Mouse (Mus musculus) liver, embryonic 14.5 days (tissue): ENCODE measurements around the gene Tacc2.

ENCODE experiments used
- CTCF ChIP-seq: IDR thresholded peaks from 2 replicates; pipeline ENCODE4 v1.5.1; 2016; ENCODE audit warnings: antibody characterized with exemption, low read depth, control low read depth
- EP300 ChIP-seq: IDR thresholded peaks from 2 replicates; pipeline ENCODE4 v1.6.1; 2016; ENCODE audit warnings: antibody characterized with exemption, low read depth

DNA sequence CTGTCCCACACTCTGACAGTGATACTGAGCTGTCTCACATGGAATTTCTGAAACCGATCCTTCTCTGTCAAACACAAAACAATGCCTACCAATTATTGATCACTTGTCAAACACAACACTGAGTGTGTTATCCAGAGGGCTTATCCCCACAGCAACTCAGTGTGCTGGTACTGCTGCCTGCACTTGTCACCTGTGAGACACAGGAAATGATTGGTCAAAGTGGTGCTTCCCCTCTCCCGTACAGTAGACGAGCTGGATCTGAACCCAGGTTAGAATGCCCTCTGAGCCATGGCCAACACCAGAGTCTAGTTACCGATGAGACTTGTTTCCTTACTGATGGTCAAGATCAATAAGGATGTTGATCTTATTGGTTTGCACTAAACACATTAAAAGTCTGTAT, 224.6 kb downstream of the Tacc2 start:
- no peak for TF ChIP-seq CTCF
- no peak for TF ChIP-seq EP300
